Mouse (Mus musculus) C2C12 (cell line): ENCODE measurements around the gene Gpr4. TPM values are rescaled to one million over a fixed set of nuclear protein-coding genes. Genes with fewer than 3 reads are reported as not detected.

Experiments used
- H3K27me3 ChIP-seq: one replicate; pipeline ENCODE4 v1.6.1; 2011; ENCODE audit not compliant: control insufficient read depth, insufficient read depth, insufficient read length
- H3K36me3 ChIP-seq: one replicate; pipeline ENCODE4 v1.6.1; 2011; ENCODE audit not compliant: control insufficient read depth, insufficient read depth
- H3K4me3 ChIP-seq: one replicate; pipeline ENCODE4 v1.5.1; 2011; ENCODE audit warnings: mild to moderate bottlenecking, control low read depth; ENCODE audit not compliant: poor library complexity, insufficient read depth, severe bottlenecking
- H3K79me2 ChIP-seq: one replicate; pipeline ENCODE4 v1.6.1; 2011; ENCODE audit not compliant: control insufficient read depth, insufficient read depth
- H3K79me3 ChIP-seq: one replicate; pipeline ENCODE4 v1.6.1; 2011; ENCODE audit warnings: low read depth, control low read depth
- H3ac ChIP-seq: one replicate; pipeline ENCODE3; 2011; ENCODE audit warnings: low read depth; ENCODE audit not compliant: control insufficient read depth, insufficient read length
- CEBPB ChIP-seq: IDR thresholded peaks from one replicate; pipeline ENCODE4 v1.6.1; 2011; ENCODE audit warnings: low read depth, mild to moderate bottlenecking, control low read depth, moderate library complexity
- CTCF ChIP-seq: IDR thresholded peaks from one replicate; pipeline ENCODE4 v1.5.1; 2011; ENCODE audit not compliant: control insufficient read depth, insufficient read depth, insufficient read length
- FOSL1 ChIP-seq: IDR thresholded peaks from one replicate; pipeline ENCODE4 v1.8.0; 2011; ENCODE audit warnings: mild to moderate bottlenecking, low read length; ENCODE audit not compliant: poor library complexity, insufficient read depth, severe bottlenecking
- MAX ChIP-seq: IDR thresholded peaks from one replicate; pipeline ENCODE4 v1.6.1; 2011; ENCODE audit warnings: mild to moderate bottlenecking, control low read depth
- MYOD1 ChIP-seq: IDR thresholded peaks from one replicate; pipeline ENCODE4 v1.6.1; 2011; ENCODE audit warnings: low read depth; ENCODE audit not compliant: control insufficient read depth, insufficient read length
- MYOG ChIP-seq: IDR thresholded peaks from one replicate; pipeline ENCODE4 v1.6.1; 2011; ENCODE audit not compliant: control insufficient read depth, insufficient read length; ENCODE audit errors: extremely low read depth
- USF1 ChIP-seq: IDR thresholded peaks from one replicate; pipeline ENCODE4 v1.6.1; 2011; ENCODE audit warnings: low read depth, mild to moderate bottlenecking, control low read depth, moderate library complexity
- polyA plus RNA-seq: library from polyadenylated mRNA; unstranded; fragments of >200 nt; fragmentation: generic; extraction: Trizol; gene quantifications from one replicate; pipeline ENCODE4 v1.2.1, GENCODE M21; 2012; ENCODE audit warnings: missing spikeins

Gpr4 gene
- polyA plus RNA-seq, 1 experiment, result 0.05 TPM

GRCm38 (mm10) chr7:19217944-19218343, 5.6 kb downstream of the Gpr4 start:
- H3K27me3 ChIP-seq, result peaks cover 13% of the 10 kb centered on the region
- H3ac ChIP-seq, result no peak overlapping the region
- no peak for TF ChIP-seq USF1
- no peak for TF ChIP-seq CEBPB
- no peak for TF ChIP-seq FOSL1
- TF ChIP-seq CTCF, result no peak
- TF ChIP-seq MAX, result no peak
- no peak for TF ChIP-seq MYOG
- TF ChIP-seq MYOD1, result no peak
- H3K4me3 ChIP-seq, result no peak overlapping the region
- H3K79me2 ChIP-seq, result no peaks in the 10 kb centered on the region
- no peaks in the 10 kb centered on the region for H3K36me3 ChIP-seq
- H3K79me3 ChIP-seq, result no peaks in the 10 kb centered on the region

GRCm38 (mm10) chr7:19220061-19220460, 7.7 kb downstream of the Gpr4 start:
- no peaks in the 10 kb centered on the region for H3K36me3 ChIP-seq
- TF ChIP-seq CEBPB (no peak), MYOG (no peak), MAX (no peak), MYOD1 (no peak), CTCF (no peak)

GRCm38 (mm10) chr7:19222189-19222588, 9.9 kb downstream of the Gpr4 start:
- no peaks in the 10 kb centered on the region for H3K79me2 ChIP-seq
- H3ac ChIP-seq, result no peak overlapping the region
- no peak for TF ChIP-seq USF1
- TF ChIP-seq CEBPB, result no peak
- TF ChIP-seq MYOG, result no peak
- TF ChIP-seq MAX, result no peak
- no peak for TF ChIP-seq CTCF
- TF ChIP-seq FOSL1, result no peak
- TF ChIP-seq MYOD1, result no peak
- no peak overlapping the region for H3K4me3 ChIP-seq
- H3K27me3 ChIP-seq, result no peaks in the 10 kb centered on the region
- H3K36me3 ChIP-seq, result no peaks in the 10 kb centered on the region
- peaks cover 2% of the 10 kb centered on the region for H3K79me3 ChIP-seq

More at GRCm38 (mm10) chr7:19220061-19220460, 7.7 kb downstream of the Gpr4 start:
- peaks cover 6% of the 10 kb centered on the region for H3K27me3 ChIP-seq
- H3ac ChIP-seq, result no peak overlapping the region
- H3K79me2 ChIP-seq, result no peaks in the 10 kb centered on the region
- no peak overlapping the region for H3K4me3 ChIP-seq
- no peaks in the 10 kb centered on the region for H3K79me3 ChIP-seq

- Histone ChIP-seq H3K79me3 (peaks cover 2% of the 10 kb centered on the region), H3K36me3 (no peaks in the 10 kb centered on the region), H3K27me3 (no peaks in the 10 kb centered on the region), H3K4me3 (no peak overlapping the region), H3ac (no peak overlapping the region), H3K79me2 (no peaks in the 10 kb centered on the region)
- TF ChIP-seq CTCF (no peak), MAX (no peak), FOSL1 (no peak), USF1 (no peak), MYOD1 (no peak), MYOG (no peak), CEBPB (no peak)
Observed at GRCm38 (mm10) chr7:19222875-19223274, 10.5 kb downstream of the Gpr4 start.

- H3K79me3 ChIP-seq, result peaks cover 10% of the 10 kb centered on the region
- no peaks in the 10 kb centered on the region for H3K27me3 ChIP-seq
- no peaks in the 10 kb centered on the region for H3K36me3 ChIP-seq
- peaks cover 12% of the 10 kb centered on the region for H3K79me2 ChIP-seq
- TF ChIP-seq CTCF (no peak), FOSL1 (no peak), MYOD1 (no peak), CEBPB (no peak), USF1 (no peak), MAX (no peak), MYOG (no peak)
- no peak overlapping the region for H3K4me3 ChIP-seq
- H3ac ChIP-seq, result no peak overlapping the region
Observed at GRCm38 (mm10) chr7:19224933-19225332, 12.6 kb downstream of the Gpr4 start.
